Mouse (Mus musculus): ENCODE measurements around the gene Coro2b.
A peak's percentile ranks its signal among the peaks of the same experiment; 100 is the strongest.

The Coro2b gene

GRCm38 (mm10) chr9:62536655-62537631, at the start of gene Coro2b:
Gene Coro2b (minus strand): TSS chr9:62537044.
- DNase-seq (ENCODE audit: low read depth, low spot score), result peak; percentile 65

DNA sequence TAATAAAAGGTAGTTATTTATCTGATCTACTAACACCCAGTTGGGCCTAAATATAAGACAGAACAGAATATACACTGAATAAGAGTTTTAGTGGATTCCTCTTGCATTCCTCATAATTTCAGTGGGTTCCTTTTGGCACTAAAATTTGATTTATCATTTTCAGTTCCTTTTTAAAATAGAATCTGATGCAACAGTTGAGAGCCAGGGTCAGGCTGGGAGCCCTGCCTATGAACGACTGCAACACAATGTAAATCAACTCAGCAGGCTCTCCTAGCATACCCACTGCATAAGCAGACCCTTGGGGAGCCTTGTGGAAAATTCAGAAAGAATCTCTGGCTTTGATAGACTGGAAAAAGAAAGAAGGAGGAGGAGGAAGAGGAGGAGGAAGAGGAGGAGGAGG, 40.7 kb upstream of the Coro2b start:
- DNase-seq (ENCODE audit: low read depth, low spot score), result no peak

DNA sequence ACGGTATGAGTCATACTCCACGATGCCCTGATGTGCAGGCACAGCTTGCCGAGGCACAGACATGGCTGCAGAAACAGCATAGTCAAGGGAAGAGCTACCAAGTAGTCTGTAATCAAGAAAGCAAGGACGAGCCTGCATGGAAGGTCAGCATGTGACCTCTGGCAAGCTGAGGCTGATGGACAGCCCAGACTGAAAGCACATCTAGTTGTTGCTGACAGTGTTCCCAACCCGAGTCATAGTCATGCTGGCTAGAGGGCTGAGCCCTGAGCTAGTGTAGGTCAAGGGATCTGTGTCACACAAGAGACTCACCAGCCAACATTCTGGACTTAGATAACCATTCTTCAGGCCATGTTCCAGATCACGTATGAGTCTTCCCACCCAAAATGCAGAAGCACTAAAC, 32.3 kb upstream of the Coro2b start:
- DNase-seq (ENCODE audit: low read depth, low spot score), result no peak

DNA sequence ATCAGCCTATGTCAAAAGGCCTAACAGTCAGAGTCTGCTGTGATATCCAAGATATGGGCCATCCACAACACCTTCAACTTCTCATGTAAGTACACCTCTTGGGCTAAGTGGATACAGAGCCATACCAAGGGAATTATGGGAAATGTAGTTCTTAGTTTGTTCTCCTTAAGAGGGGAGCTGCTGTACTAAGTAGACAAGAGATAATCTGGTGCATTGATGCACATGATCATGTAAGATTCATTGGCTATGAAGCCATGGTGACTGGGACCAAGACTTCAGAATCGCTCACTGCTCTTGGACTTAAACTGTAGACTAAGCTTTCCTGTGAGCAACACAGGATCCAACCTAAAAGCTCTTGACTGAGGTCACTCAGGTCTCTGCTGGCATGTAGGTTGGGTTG, 31.0 kb upstream of the Coro2b start:
- no peak for DNase-seq (ENCODE audit: low read depth, low spot score)

GRCm38 (mm10) chr9:62562236-62562635, 25.4 kb upstream of the Coro2b start:
- no peak for DNase-seq (ENCODE audit: low read depth, low spot score)

DNA sequence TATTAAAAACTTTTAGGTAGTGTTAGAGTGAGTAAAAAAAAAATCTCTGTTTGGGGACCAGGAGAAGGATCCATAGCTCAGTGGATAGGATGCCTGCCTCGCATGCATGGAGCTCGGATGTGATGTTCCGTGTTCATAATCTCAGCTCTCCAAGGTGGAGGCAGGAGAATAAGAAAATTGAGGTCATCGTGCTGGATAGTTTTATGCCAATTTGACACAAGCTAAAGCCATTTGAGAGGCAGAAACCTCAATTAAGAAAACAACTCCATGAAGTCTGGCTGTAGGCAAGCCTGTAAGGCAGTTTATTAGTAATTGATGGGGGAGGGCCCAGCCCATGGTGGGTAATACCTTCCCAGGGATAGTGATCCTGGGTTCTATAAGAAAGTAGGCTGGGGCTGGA, 23.6 kb upstream of the Coro2b start:
- DNase-seq (ENCODE audit: low read depth, low spot score), result no peak

DNA sequence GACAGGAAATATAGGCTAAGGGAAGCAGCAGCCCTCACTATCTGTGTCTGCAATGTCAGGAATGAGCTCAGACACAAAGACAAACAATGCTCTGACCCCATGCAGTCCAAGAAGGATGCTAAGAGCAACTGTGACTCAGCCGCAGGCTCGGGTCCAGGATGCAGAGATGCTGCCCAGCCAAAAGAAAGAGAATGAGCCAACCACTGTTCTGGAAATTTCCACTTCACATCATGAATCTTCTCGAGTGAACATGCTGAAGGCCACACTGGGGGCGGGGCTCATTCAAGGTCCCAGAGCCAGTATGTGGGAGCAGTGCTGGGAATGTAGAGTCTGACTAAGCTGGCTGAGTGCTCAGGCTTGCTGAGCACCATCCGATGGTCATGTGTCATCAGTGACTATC, 23.2 kb upstream of the Coro2b start:
- no peak for DNase-seq (ENCODE audit: low read depth, low spot score)

- DNase-seq (ENCODE audit: low read depth, low spot score), result no peak
Measured at GRCm38 (mm10) chr9:62559446-62559845, 22.6 kb upstream of the Coro2b start.

- no peak for DNase-seq (ENCODE audit: low read depth, low spot score)
Measured at GRCm38 (mm10) chr9:62558058-62558457, 21.2 kb upstream of the Coro2b start.

DNA sequence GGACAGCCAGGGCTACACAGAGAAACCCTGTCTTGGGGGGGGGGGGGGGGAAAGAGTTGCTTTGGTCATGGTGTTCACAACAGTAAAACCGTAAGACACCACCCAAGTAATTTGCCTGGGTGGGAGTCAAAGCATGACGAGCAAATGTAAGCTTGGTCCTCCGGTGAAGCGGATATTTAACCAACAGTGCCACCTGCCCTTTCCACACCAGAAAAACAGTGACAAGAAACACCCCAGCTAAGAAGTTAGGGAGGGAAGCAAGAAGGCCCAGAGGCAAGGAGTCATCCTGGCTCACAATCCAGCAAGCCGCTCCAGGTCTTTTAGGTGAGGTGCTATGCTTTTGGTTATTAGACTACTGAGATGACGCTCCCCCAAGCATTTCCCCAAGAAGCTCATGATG, 19.9 kb upstream of the Coro2b start:
- no peak for DNase-seq (ENCODE audit: low read depth, low spot score)

- peak; percentile 40 for DNase-seq (ENCODE audit: low read depth, low spot score)
Measured at GRCm38 (mm10) chr9:62555258-62555856, 18.5 kb upstream of the Coro2b start.

DNA sequence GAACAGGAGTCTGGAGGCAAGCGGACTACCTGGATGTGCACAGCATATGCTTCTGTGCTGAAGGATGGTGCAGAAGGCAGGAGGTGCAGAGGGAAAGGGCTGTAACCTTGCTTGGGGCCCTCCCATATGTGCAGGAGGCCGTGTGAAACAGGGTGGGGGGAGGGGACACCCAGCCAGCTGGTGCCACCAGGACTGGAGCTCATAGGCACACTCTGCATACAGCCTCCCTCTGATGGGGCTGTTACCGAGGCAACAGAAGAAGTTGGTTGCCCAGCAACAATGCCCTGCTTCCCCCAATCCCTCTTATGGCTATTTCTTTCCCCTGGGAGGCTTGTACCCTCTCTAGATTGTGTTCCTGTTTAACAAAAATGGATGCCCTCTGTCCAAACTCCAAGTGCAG, 17.8 kb upstream of the Coro2b start:
- DNase-seq (ENCODE audit: low read depth, low spot score), result no peak

GRCm38 (mm10) chr9:62553366-62553940, 16.6 kb upstream of the Coro2b start:
- peak; percentile 56 for DNase-seq (ENCODE audit: low read depth, low spot score)

DNA sequence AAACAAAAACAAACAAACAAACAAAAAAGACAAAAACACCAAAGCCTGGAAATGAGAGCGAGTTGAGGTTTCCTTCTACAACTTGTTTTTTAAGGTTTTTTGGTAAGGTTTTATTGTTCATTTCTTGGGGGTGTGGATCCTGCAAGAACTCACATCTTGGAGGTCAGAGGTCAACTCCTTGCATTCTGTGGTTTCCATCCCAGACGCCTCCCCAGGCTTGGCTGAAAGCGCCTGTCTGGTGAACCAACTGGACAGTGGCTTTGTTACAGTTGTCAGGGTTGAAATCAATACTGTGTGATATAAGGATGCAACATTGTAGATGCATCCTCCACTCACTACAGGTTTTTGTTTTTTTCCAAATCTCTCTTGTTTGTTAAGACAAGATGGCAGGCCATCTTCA, 14.7 kb upstream of the Coro2b start:
- no peak for DNase-seq (ENCODE audit: low read depth, low spot score)

DNA sequence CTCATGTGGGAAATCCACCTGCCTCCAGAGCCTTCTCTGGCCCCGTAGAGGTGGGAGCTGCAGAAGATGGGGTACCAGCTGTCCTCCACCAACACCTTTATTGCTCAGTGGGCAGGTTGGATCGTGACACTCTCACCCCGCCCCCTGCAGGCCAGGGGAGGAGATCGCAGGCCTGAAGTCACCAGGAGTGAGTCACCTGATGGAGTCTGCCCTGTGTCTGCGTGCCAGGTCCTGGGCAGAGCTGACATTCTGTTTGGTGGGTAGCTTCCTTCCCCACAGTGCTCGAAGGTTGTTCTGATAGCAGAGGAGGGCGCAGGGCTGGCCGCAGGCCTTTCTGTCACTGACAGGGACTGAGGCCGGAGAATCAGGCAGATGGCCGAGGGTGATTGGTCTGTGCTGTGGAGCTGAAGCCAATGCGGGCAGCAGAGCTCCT, 13.8 kb upstream of the Coro2b start:
- peak; percentile 71 for DNase-seq (ENCODE audit: low read depth, low spot score)

GRCm38 (mm10) chr9:62549809-62550208, 13.0 kb upstream of the Coro2b start:
- DNase-seq (ENCODE audit: low read depth, low spot score), result peak; percentile 77

GRCm38 (mm10) chr9:62547476-62547875, 10.6 kb upstream of the Coro2b start:
- DNase-seq (ENCODE audit: low read depth, low spot score), result no peak

- DNase-seq (ENCODE audit: low read depth, low spot score), result no peak
Measured at GRCm38 (mm10) chr9:62544856-62545255, 8.0 kb upstream of the Coro2b start.

- no peak for DNase-seq (ENCODE audit: low read depth, low spot score)
Measured at GRCm38 (mm10) chr9:62543878-62544277, 7.0 kb upstream of the Coro2b start.

GRCm38 (mm10) chr9:62541606-62542005, 4.8 kb upstream of the Coro2b start:
- DNase-seq (ENCODE audit: low read depth, low spot score), result no peak

DNA sequence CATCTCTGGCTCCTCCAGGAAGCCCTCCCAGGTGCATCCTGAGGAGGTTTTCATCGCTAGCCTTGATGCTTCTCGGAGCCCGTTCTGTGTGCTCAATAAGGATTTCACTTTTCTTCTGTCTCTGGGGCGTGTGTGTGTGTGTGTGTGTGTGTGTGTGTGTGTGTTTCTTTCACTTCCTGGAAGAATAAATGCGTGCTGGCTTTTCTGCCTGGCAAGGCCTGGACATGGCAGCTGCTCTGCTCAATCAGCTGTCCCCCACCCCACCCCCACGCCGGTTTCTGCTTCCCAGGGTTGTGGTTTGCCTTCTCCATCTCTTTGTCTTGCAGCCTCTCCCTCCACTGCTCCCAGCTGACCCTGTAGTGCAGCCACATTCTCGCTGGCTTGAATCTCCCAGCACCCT, 4.3 kb upstream of the Coro2b start:
- DNase-seq (ENCODE audit: low read depth, low spot score), result peak; percentile 43

DNA sequence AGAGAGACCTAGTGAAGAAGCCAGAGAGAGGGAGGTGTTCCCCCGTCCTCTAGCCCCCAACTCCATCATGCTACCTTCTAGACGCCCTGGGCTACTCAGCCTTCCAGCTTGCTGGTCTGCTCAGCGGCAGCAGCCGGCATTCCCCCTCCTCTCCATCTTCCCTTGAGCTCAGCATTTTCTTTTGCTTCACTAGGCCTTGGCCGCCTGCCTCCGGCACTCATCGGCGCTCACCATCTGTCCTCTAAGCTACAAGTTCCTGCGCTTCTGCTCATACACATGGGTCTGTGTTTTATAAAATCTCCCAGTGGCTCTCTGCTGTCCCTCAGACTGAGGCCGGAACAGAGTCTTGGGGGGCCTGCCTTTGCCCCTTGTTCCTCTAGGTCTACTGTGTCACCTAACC, 3.9 kb upstream of the Coro2b start:
- DNase-seq (ENCODE audit: low read depth, low spot score), result no peak

DNA sequence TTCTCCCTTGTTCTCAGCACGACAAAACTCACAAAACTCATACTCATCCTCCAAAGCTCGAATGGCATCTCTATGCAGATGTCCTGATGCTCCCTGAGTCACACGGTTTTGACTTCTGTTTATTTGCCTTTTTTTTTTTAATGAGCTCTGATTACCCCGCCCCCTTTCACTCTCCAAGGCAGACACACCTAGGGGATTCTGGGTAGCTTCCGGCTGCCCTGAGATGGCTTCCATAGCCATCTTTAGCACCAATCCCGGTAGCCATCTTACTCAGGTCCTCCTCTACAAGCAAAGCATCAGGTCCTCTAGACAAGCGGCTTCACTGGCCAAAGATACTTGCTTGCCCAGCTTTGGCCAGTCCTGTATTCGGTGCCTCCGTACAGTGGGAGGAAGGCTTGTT, 3.3 kb upstream of the Coro2b start:
- no peak for DNase-seq (ENCODE audit: low read depth, low spot score)
